Mouse (Mus musculus) heart, postnatal 0 days (tissue): ENCODE measurements around the gene Wdr25.

Experiments
- CTCF ChIP-seq: IDR thresholded peaks from 2 replicates; pipeline ENCODE4 v1.5.1; 2016; ENCODE audit warnings: antibody characterized with exemption, control low read depth, low read depth
- EP300 ChIP-seq: IDR thresholded peaks from 2 replicates; pipeline ENCODE4 v1.6.1; 2016; ENCODE audit warnings: antibody characterized with exemption, low read depth

- TF ChIP-seq EP300 (no peak), CTCF (no peak)
These were observed 33.2 kb downstream of the Wdr25 start for GRCm38 (mm10) chr12:108926606-108927111.
